Mouse (Mus musculus) stomach, embryonic 16.5 days (tissue): ENCODE measurements around the gene Sfxn5. TPM values are rescaled to one million over a fixed set of nuclear protein-coding genes. Genes with fewer than 3 reads are reported as not detected.

Experiments used
- ATAC-seq: fragments of 200-750 bp; cut with Nextera tagmentation; 2 replicates; pipeline ENCODE4 v1.8.0; 2017; ENCODE audit warnings: moderate number of reproducible peaks, moderate TSS enrichment; ENCODE audit not compliant: insufficient read depth, low FRiP score
- H3K27ac ChIP-seq: fragments of 300-500 bp; sonication (generic); 2 replicates; pipeline ENCODE4 v1.5.1; 2014; ENCODE audit warnings: low read length
- H3K27me3 ChIP-seq: fragments of 300-500 bp; sonication (generic); 2 replicates; pipeline ENCODE4 v1.6.1; 2014; ENCODE audit warnings: low read length, control low read depth, mixed read lengths; ENCODE audit not compliant: control insufficient read depth, insufficient read depth
- H3K36me3 ChIP-seq: fragments of 300-500 bp; sonication (generic); 2 replicates; pipeline ENCODE4 v1.6.1; 2014; ENCODE audit warnings: low read length; ENCODE audit not compliant: control insufficient read depth, insufficient read depth
- H3K4me1 ChIP-seq: fragments of 300-500 bp; sonication (generic); 2 replicates; pipeline ENCODE4 v1.6.1; 2014; ENCODE audit warnings: low read length, control low read depth, mixed read lengths; ENCODE audit not compliant: control insufficient read depth, insufficient read depth
- H3K4me2 ChIP-seq: fragments of 300-500 bp; sonication (generic); 2 replicates; pipeline ENCODE4 v1.6.1; 2014; ENCODE audit warnings: low read depth, low read length, mixed read lengths
- H3K4me3 ChIP-seq: fragments of 300-500 bp; sonication (generic); replicated peaks from 2 replicates; pipeline ENCODE4 v1.5.1; 2014; ENCODE audit warnings: mild to moderate bottlenecking, low read length
- H3K9ac ChIP-seq: fragments of 300-500 bp; sonication (generic); 2 replicates; pipeline ENCODE4 v1.6.1; 2014; ENCODE audit warnings: low read length
- H3K9me3 ChIP-seq: fragments of 300-500 bp; sonication (generic); replicated peaks from 2 replicates; pipeline ENCODE4 v1.6.1; 2016; ENCODE audit warnings: low read length, control low read depth; ENCODE audit not compliant: control insufficient read depth
- WGBS: fragments of 180-500 bp; shearing (Covaris S2); extraction: QIAGEN DNeasy Blood & Tissue Kit; methylation state at CpG from one replicate; pipeline ENCODE4 v1.1.7; 2014; 5-methylcytosine and 5-hydroxymethylcytosine counted together
- polyA plus RNA-seq: library from polyadenylated mRNA; unstranded; fragments of >200 nt; fragmentation: Nextera tagmentation; extraction: Ambion mirVana; gene quantifications from 2 replicates; pipeline ENCODE4 v1.2.1, GENCODE M21; 2015

The Sfxn5 gene
- polyA plus RNA-seq, 1 experiment from 2014 or later, result 11.0 TPM

- Histone ChIP-seq H3K27ac (no peak overlapping the region), H3K9ac (0 out of 2 replicates have a peak overlapping the region, but pooled peaks have one; percentile 5), H3K9me3 (no peaks in the 10 kb centered on the region), H3K4me2 (peak overlapping the region; percentile 49), H3K36me3 (no peaks in the 10 kb centered on the region), H3K4me3 (peak overlapping the region; percentile 33), H3K27me3 (peaks cover 92% of the 10 kb centered on the region), H3K4me1 (peaks cover 20% of the 10 kb centered on the region)
- WGBS, result under 1% methylated on average over 52 of the region's 52 CpGs
- no peak for ATAC-seq
Measured at GRCm38 (mm10) chr6:85189911-85190591, 143.2 kb downstream of the Sfxn5 start.

- Histone ChIP-seq H3K4me1 (peaks cover 20% of the 10 kb centered on the region), H3K9me3 (no peaks in the 10 kb centered on the region), H3K4me2 (no peak overlapping the region), H3K36me3 (no peaks in the 10 kb centered on the region), H3K9ac (no peak overlapping the region), H3K4me3 (no peak overlapping the region), H3K27me3 (peaks cover 90% of the 10 kb centered on the region), H3K27ac (no peak overlapping the region)
- ATAC-seq, result no peak
- 7% methylated on average over 14 of the region's 14 CpGs for WGBS
Measured at GRCm38 (mm10) chr6:85189361-85189760, 143.9 kb downstream of the Sfxn5 start.

GRCm38 (mm10) chr6:85188256-85189110 lies 144.7 kb downstream of the Sfxn5 start:
- H3K9ac ChIP-seq, result 0 out of 2 replicates have a peak overlapping the region, but pooled peaks have one; percentile 6
- H3K36me3 ChIP-seq, result no peaks in the 10 kb centered on the region
- no peak for ATAC-seq
- H3K27me3 ChIP-seq, result peaks cover 88% of the 10 kb centered on the region
- no peaks in the 10 kb centered on the region for H3K9me3 ChIP-seq
- peak overlapping the region; percentile 45 for H3K4me3 ChIP-seq
- H3K4me1 ChIP-seq, result peaks cover 20% of the 10 kb centered on the region
- no peak overlapping the region for H3K27ac ChIP-seq
- peak overlapping the region; percentile 75 for H3K4me2 ChIP-seq
- 2% methylated on average over 39 of the region's 39 CpGs for WGBS

GRCm38 (mm10) chr6:85187340-85188211 lies 145.6 kb downstream of the Sfxn5 start, which contains the start of gene Emx1:
Emx1 (plus strand) TSS chr6:85187438.
- no peak within 1 kb of the TSS for H3K27ac ChIP-seq
- H3K9me3 ChIP-seq, result no peaks in the 10 kb centered on the region
- no peaks in the 10 kb centered on the region for H3K36me3 ChIP-seq
- peaks cover 79% of the 10 kb centered on the region for H3K27me3 ChIP-seq
- peaks cover 20% of the 10 kb centered on the region for H3K4me1 ChIP-seq
- peak within 1 kb of the TSS; percentile 45 for H3K4me3 ChIP-seq
- H3K9ac ChIP-seq, result 0 out of 2 replicates have a peak within 1 kb of the TSS, but pooled peaks have one; percentile 6
- H3K4me2 ChIP-seq, result peak within 1 kb of the TSS; percentile 75
- ATAC-seq, result peak; percentile 82; the same call in 1 of the 2 replicates
- WGBS, result under 1% methylated on average over 68 of the region's 81 CpGs

GRCm38 (mm10) chr6:85186744-85187059 lies 146.5 kb downstream of the Sfxn5 start:
- H3K9ac ChIP-seq, result no peak overlapping the region
- WGBS, result 1% methylated on average over 15 of the region's 15 CpGs
- ATAC-seq, result no peak
- H3K27me3 ChIP-seq, result peaks cover 70% of the 10 kb centered on the region
- no peaks in the 10 kb centered on the region for H3K9me3 ChIP-seq
- peak overlapping the region; percentile 75; the same call in 1 of the 2 replicates for H3K4me2 ChIP-seq
- peak overlapping the region; percentile 45; the same call in 1 of the 2 replicates for H3K4me3 ChIP-seq
- H3K27ac ChIP-seq, result no peak overlapping the region
- H3K4me1 ChIP-seq, result peaks cover 20% of the 10 kb centered on the region
- H3K36me3 ChIP-seq, result no peaks in the 10 kb centered on the region

- ATAC-seq, result no peak
- 5% methylated on average over 33 of the region's 33 CpGs for WGBS
- Histone ChIP-seq H3K9ac (no peak overlapping the region), H3K27me3 (peaks cover 65% of the 10 kb centered on the region), H3K27ac (no peak overlapping the region), H3K4me1 (peaks cover 20% of the 10 kb centered on the region), H3K4me2 (peak overlapping the region; percentile 38), H3K4me3 (peak overlapping the region; percentile 28; the same call in 1 of the 2 replicates), H3K36me3 (no peaks in the 10 kb centered on the region), H3K9me3 (no peaks in the 10 kb centered on the region)
Measured at GRCm38 (mm10) chr6:85186033-85186743, 147.0 kb downstream of the Sfxn5 start.

DNA sequence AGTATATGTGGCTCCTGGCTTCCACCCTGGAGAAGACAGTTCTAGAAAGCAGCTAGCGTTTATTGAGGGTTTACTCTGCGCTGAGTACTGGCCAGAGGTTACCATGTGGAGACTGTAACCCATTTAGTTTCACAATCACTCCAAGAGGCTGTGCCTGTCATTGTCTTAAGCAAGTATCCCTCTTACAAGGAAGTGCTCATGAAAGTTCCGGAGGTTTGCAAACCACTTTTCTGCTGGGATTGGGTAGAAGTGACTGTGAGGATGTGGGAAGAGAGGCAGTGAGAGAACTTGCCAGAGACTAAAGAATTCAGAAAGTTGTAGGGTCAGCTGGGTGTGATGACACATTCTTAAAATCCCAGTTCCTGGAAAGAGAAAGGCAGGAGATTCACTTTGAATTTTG lies 149.3 kb downstream of the Sfxn5 start:
- Histone ChIP-seq H3K27ac (no peak overlapping the region), H3K4me3 (no peak overlapping the region), H3K36me3 (no peaks in the 10 kb centered on the region), H3K4me1 (peaks cover 15% of the 10 kb centered on the region), H3K9ac (no peak overlapping the region), H3K9me3 (no peaks in the 10 kb centered on the region; the same call in 1 of the 2 replicates), H3K4me2 (no peak overlapping the region), H3K27me3 (peaks cover 45% of the 10 kb centered on the region)
- no peak for ATAC-seq
- WGBS, result 58% methylated on average over 3 of the region's 3 CpGs

DNA sequence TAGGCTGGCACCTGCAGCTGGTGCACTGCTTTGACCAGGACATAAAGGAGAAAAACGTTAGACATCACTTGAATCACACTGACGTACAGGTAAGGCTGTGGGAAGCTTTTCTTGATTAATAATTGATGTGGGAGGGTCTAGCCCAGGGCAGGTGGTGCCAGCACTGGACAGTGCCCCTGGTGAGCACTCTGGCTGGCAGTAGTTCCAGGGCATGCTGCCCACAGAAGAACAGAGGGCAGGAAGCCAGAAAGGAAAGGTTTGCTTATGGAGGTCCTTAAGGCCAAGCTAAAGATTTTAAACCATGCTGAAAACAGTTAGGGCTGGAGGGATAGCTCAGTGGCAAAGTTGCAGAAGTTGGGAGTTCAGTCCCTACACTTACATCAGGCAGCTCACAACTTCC lies 153.2 kb downstream of the Sfxn5 start:
- no peak for ATAC-seq
- Histone ChIP-seq H3K27ac (no peak overlapping the region), H3K4me1 (no peaks in the 10 kb centered on the region), H3K9ac (no peak overlapping the region), H3K27me3 (peaks cover 11% of the 10 kb centered on the region), H3K4me2 (no peak overlapping the region), H3K36me3 (no peaks in the 10 kb centered on the region), H3K4me3 (no peak overlapping the region), H3K9me3 (no peaks in the 10 kb centered on the region; the same call in 1 of the 2 replicates)
- WGBS, result 58% methylated on average over 2 of the region's 2 CpGs
